Mouse (Mus musculus): ENCODE measurements at regions not wholly inside any gene's neighbourhood (a gene's known extent, or its start where the extent isn't known, plus 50 kb on each side); places are given as distances from the start of the nearest gene placed in this dataset.

DNA sequence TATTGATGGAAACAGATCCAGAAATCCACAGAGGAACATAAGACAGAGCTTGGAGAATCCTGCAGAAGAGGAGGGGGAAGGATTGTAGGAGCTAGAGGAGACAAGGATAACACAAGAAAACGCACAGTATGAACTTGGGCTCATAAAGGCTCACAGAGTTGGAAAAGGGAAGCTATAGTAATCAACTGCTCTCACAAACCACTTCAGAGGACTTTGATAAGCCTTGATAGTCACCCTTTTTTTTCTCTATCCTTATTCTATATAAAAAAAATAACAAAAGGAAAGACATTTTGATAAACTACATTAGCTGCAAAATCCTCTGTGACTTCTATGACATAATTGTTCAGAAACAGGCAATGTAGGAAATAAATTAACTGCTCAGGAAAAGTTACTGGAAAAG lies 355.4 kb upstream of the Ndst4 start:
- no peak for DNase-seq (ENCODE audit: low read depth)
- no peak for TF ChIP-seq CTCF (IDR thresholded peaks at IDR 0.05; ENCODE audit: borderline replicate concordance, extremely low read depth, insufficient read depth, insufficient read length)
- TF ChIP-seq POLR2A (IDR thresholded peaks at IDR 0.05; ENCODE audit: borderline replicate concordance, extremely low read depth, insufficient read depth, insufficient read length, poor library complexity, severe bottlenecking), result no peak

DNA sequence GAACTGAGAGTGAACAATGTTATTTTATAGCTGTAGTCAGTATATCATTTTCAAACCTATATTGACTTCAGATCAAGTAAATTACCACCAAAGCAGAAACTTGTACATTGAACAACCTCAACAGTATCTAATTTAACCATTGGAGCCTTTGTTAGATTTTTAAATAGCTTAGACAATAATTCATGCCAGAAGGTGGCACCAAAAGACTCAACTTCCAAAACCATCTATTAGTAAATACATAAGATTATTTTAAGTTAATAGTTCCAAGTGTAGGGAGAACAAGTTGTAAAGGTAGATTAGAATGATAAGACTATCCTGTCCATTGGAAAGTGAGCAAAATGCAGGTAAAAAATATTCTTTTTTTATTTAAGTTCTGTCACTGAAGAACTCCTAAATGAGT lies 354.2 kb upstream of the Ndst4 start:
- no peak for TF ChIP-seq POLR2A (IDR thresholded peaks at IDR 0.05; ENCODE audit: borderline replicate concordance, extremely low read depth, insufficient read depth, insufficient read length, poor library complexity, severe bottlenecking)
- no peak for TF ChIP-seq CTCF (IDR thresholded peaks at IDR 0.05; ENCODE audit: borderline replicate concordance, extremely low read depth, insufficient read depth, insufficient read length)
- DNase-seq (ENCODE audit: low read depth), result peak; percentile 17

- DNase-seq (ENCODE audit: low read depth), result peak; percentile 56
- TF ChIP-seq CTCF (IDR thresholded peaks at IDR 0.05; ENCODE audit: borderline replicate concordance, extremely low read depth, insufficient read depth, insufficient read length) (no peak), POLR2A (IDR thresholded peaks at IDR 0.05; ENCODE audit: borderline replicate concordance, extremely low read depth, insufficient read depth, insufficient read length, poor library complexity, severe bottlenecking) (no peak)
Measured at GRCm38 (mm10) chr3:125052852-125053251, 351.0 kb upstream of the Ndst4 start.

GRCm38 (mm10) chr3:125072683-125073082 lies 331.2 kb upstream of the Ndst4 start:
- DNase-seq (ENCODE audit: low read depth), result no peak
- TF ChIP-seq CTCF (IDR thresholded peaks at IDR 0.05; ENCODE audit: borderline replicate concordance, extremely low read depth, insufficient read depth, insufficient read length), result no peak

- no peak for DNase-seq (ENCODE audit: low read depth)
- no peak for TF ChIP-seq CTCF (IDR thresholded peaks at IDR 0.05; ENCODE audit: borderline replicate concordance, extremely low read depth, insufficient read depth, insufficient read length)
- TF ChIP-seq POLR2A (IDR thresholded peaks at IDR 0.05; ENCODE audit: borderline replicate concordance, extremely low read depth, insufficient read depth, insufficient read length, poor library complexity, severe bottlenecking), result no peak
Measured at GRCm38 (mm10) chr3:125093010-125093630, 310.8 kb upstream of the Ndst4 start.

Data from brain, embryonic 14.5 days (tissue).